Mouse (Mus musculus): ENCODE measurements around the gene Dnajc10.

DNA sequence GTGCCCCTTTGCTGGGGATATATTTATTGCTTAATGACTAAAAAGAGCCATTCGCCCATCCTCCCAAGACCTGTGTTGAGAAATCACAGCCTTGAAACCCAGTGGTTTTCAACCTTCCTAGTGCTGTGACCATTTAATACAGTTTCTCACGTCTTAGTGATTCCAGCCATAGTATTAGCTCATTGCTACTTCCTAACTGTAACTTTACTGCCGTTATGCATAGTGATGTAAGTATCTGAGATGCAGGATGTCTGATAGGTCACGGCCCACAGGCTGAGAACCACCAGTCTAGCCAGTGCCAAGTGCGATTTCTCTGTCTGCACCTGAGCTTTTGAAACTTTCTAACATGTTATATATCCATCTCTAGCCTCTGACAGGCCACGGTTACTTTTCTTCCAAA lies 12.0 kb downstream of the Dnajc10 start:
- TF ChIP-seq EP300 (optimal IDR thresholded peaks at IDR 0.05) (no peak), CTCF (IDR thresholded peaks at IDR 0.05; ENCODE audit: low read depth) (no peak)

All from stomach, postnatal 0 days (tissue).